Mouse (Mus musculus) embryo, embryonic 10 days (tissue): ENCODE measurements around the gene Rapgef2.
A peak's percentile ranks its signal among the peaks of the same experiment; 100 is the strongest.

Source experiments
- DNase-seq: peaks from one replicate; pipeline ENCODE4 v3.0.0-alpha.2; 2015; ENCODE audit warnings: low spot score

Rapgef2 gene

GRCm38 (mm10) chr3:79167586-79167985 lies 118.7 kb downstream of the Rapgef2 start:
- DNase-seq, result no peak

GRCm38 (mm10) chr3:79161834-79162401 lies 124.4 kb downstream of the Rapgef2 start:
- no peak for DNase-seq

- DNase-seq, result no peak
Observed at GRCm38 (mm10) chr3:79161093-79161723, 125.1 kb downstream of the Rapgef2 start.

- no peak for DNase-seq
Observed at GRCm38 (mm10) chr3:79158254-79158653, 128.1 kb downstream of the Rapgef2 start.

- no peak for DNase-seq
Observed at GRCm38 (mm10) chr3:79153039-79153487, 133.3 kb downstream of the Rapgef2 start.

- DNase-seq, result no peak
Observed at GRCm38 (mm10) chr3:79145407-79146055, 140.8 kb downstream of the Rapgef2 start.

GRCm38 (mm10) chr3:79144672-79145406 lies 141.5 kb downstream of the Rapgef2 start:
- DNase-seq, result no peak

- no peak for DNase-seq
Observed at GRCm38 (mm10) chr3:79144085-79144484, 142.2 kb downstream of the Rapgef2 start.

- no peak for DNase-seq
Observed at GRCm38 (mm10) chr3:79139245-79139644, 147.1 kb downstream of the Rapgef2 start.

GRCm38 (mm10) chr3:79138601-79139000 lies 147.7 kb downstream of the Rapgef2 start:
- no peak for DNase-seq

- DNase-seq, result no peak
Observed at GRCm38 (mm10) chr3:79130991-79131390, 155.3 kb downstream of the Rapgef2 start.

- DNase-seq, result peak; percentile 18
Observed at GRCm38 (mm10) chr3:79129044-79129600, 157.2 kb downstream of the Rapgef2 start.

- no peak for DNase-seq
Observed at GRCm38 (mm10) chr3:79127797-79128196, 158.5 kb downstream of the Rapgef2 start.

GRCm38 (mm10) chr3:79126857-79127256 lies 159.5 kb downstream of the Rapgef2 start:
- DNase-seq, result no peak

- no peak for DNase-seq
Observed at GRCm38 (mm10) chr3:79121391-79121790, 164.9 kb downstream of the Rapgef2 start.

GRCm38 (mm10) chr3:79119983-79120382 lies 166.3 kb downstream of the Rapgef2 start:
- DNase-seq, result no peak

- DNase-seq, result peak; percentile 32
Observed at GRCm38 (mm10) chr3:79110153-79110552, 176.2 kb downstream of the Rapgef2 start.

- no peak for DNase-seq
Observed at GRCm38 (mm10) chr3:79108246-79108645, 178.1 kb downstream of the Rapgef2 start.

GRCm38 (mm10) chr3:79106360-79106759 lies 180.0 kb downstream of the Rapgef2 start:
- DNase-seq, result no peak

- DNase-seq, result no peak
Observed at GRCm38 (mm10) chr3:79103604-79104003, 182.7 kb downstream of the Rapgef2 start.

GRCm38 (mm10) chr3:79101737-79102136 lies 184.6 kb downstream of the Rapgef2 start:
- no peak for DNase-seq

- no peak for DNase-seq
Observed at GRCm38 (mm10) chr3:79100831-79101230, 185.5 kb downstream of the Rapgef2 start.
